Mouse (Mus musculus): ENCODE results near the gene 9930021J03Rik. TPM values are rescaled to one million over a fixed set of nuclear protein-coding genes. Genes with fewer than 3 reads are reported as not detected.

Gene 9930021J03Rik
- polyA plus RNA-seq, 1 experiment from 2014 or later: 8.1 TPM

DNA sequence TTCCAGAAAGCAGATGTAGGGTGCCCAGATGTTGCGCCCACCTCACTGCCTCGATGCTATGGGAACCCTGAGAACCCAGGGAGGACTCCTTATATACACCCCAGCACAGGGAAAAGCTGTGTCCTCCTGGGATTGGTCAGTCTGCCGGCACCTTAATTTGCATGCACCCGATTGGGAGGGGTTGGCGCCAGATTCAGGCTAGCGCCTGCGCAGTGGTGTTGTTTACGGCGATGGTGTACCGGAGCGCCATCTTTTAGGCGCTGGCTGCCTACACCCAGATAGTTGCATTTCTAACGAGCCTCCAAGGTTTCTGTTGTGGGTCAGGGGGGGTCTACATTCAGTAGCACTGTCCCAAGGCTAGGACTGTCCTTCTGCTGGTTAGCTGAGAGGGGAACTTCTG, 133.1 kb downstream of the 9930021J03Rik start:
- Histone ChIP-seq H3K27ac (ENCODE audit: low read depth, low read length) (no peak overlapping the region), H3K36me3 (ENCODE audit: control insufficient read depth, insufficient read depth, low read length) (no peaks in the 10 kb centered on the region), H3K27me3 (ENCODE audit: control insufficient read depth, insufficient read depth, low read length) (no peaks in the 10 kb centered on the region), H3K4me2 (ENCODE audit: low read depth, low read length, severe bottlenecking) (no peak overlapping the region), H3K4me3 (ENCODE audit: low read depth, low read length) (no peak overlapping the region), H3K9ac (ENCODE audit: low read length) (no peak overlapping the region), H3K4me1 (replicated peaks; ENCODE audit: control insufficient read depth, insufficient read depth, low read length) (no peaks in the 10 kb centered on the region), H3K9me3 (ENCODE audit: control insufficient read depth, low read length) (no peaks in the 10 kb centered on the region)
- DNase-seq (ENCODE audit: low spot score) (no peak), ATAC-seq (replicated peaks; ENCODE audit: low FRiP score) (no peak)
- WGBS: 96% methylated on average over 13 of the region's 13 CpGs

GRCm38 (mm10) chr19:29671160-29671559, 134.6 kb downstream of the 9930021J03Rik start:
- Histone ChIP-seq H3K4me2 (ENCODE audit: low read depth, low read length, severe bottlenecking) (no peak overlapping the region), H3K27me3 (ENCODE audit: control insufficient read depth, insufficient read depth, low read length) (no peaks in the 10 kb centered on the region), H3K36me3 (ENCODE audit: control insufficient read depth, insufficient read depth, low read length) (no peaks in the 10 kb centered on the region), H3K9me3 (ENCODE audit: control insufficient read depth, low read length) (no peaks in the 10 kb centered on the region), H3K27ac (ENCODE audit: low read depth, low read length) (no peak overlapping the region), H3K4me1 (replicated peaks; ENCODE audit: control insufficient read depth, insufficient read depth, low read length) (no peaks in the 10 kb centered on the region), H3K4me3 (ENCODE audit: low read depth, low read length) (no peak overlapping the region), H3K9ac (ENCODE audit: low read length) (no peak overlapping the region)
- ATAC-seq (replicated peaks; ENCODE audit: low FRiP score) (no peak), DNase-seq (ENCODE audit: low spot score) (no peak)
- WGBS: 83% methylated on average over 2 of the region's 2 CpGs

DNA sequence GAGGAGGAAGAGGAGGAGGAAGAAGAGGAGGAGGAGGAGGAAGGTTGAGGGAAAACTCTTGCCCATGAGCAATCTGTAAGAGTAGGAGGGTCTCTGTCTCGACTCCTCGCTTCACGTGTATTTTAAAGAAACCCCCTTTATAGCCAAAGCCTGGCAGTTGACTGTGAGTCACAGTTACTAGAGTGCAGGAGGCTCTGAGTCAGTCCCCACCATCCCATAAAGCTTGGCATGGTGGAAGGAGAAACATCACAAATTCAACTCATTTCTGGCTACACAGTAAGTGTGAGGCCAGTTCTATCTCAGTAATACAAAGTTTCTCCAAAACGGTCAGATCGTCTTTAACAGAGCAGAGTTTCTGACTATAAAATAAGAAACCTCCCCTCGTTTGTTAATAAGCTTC, 135.5 kb downstream of the 9930021J03Rik start:
- H3K4me3 ChIP-seq (ENCODE audit: low read depth, low read length): no peak overlapping the region
- WGBS: 89% methylated on average over 6 of the region's 6 CpGs
- H3K4me2 ChIP-seq (ENCODE audit: low read depth, low read length, severe bottlenecking): no peak overlapping the region
- no peak overlapping the region for H3K27ac ChIP-seq (ENCODE audit: low read depth, low read length)
- H3K4me1 ChIP-seq (replicated peaks; ENCODE audit: control insufficient read depth, insufficient read depth, low read length): no peaks in the 10 kb centered on the region
- no peak for ATAC-seq (replicated peaks; ENCODE audit: low FRiP score)
- DNase-seq (ENCODE audit: low spot score): no peak
- H3K36me3 ChIP-seq (ENCODE audit: control insufficient read depth, insufficient read depth, low read length): no peaks in the 10 kb centered on the region
- no peaks in the 10 kb centered on the region for H3K27me3 ChIP-seq (ENCODE audit: control insufficient read depth, insufficient read depth, low read length)
- no peaks in the 10 kb centered on the region for H3K9me3 ChIP-seq (ENCODE audit: control insufficient read depth, low read length)
- H3K9ac ChIP-seq (ENCODE audit: low read length): no peak overlapping the region

DNA sequence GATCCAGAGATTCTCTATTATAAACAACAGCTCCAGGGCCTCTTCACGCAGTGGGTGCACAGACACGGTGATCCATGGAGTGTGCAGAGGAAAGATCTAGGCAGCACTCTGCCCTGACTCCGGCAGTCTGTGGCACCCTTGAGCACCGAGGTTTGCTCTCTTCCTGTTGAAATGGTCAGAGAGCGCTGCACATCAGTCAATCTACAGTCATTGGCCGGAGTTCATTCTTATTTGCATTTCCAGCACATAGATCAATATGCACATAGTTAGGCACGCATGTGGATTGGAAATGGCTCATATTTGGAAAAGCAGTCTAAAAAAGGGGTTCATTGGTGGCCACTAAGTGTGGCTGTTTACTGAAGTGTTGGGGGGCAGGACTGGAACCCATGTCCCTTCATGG, 137.7 kb downstream of the 9930021J03Rik start:
- ATAC-seq (replicated peaks; ENCODE audit: low FRiP score): no peak
- no peaks in the 10 kb centered on the region for H3K4me1 ChIP-seq (replicated peaks; ENCODE audit: control insufficient read depth, insufficient read depth, low read length)
- 90% methylated on average over 7 of the region's 7 CpGs for WGBS
- H3K4me3 ChIP-seq (ENCODE audit: low read depth, low read length): no peak overlapping the region
- H3K36me3 ChIP-seq (ENCODE audit: control insufficient read depth, insufficient read depth, low read length): no peaks in the 10 kb centered on the region
- H3K9me3 ChIP-seq (ENCODE audit: control insufficient read depth, low read length): no peaks in the 10 kb centered on the region
- H3K27me3 ChIP-seq (ENCODE audit: control insufficient read depth, insufficient read depth, low read length): no peaks in the 10 kb centered on the region
- no peak for DNase-seq (ENCODE audit: low spot score)
- no peak overlapping the region for H3K27ac ChIP-seq (ENCODE audit: low read depth, low read length)
- no peak overlapping the region for H3K9ac ChIP-seq (ENCODE audit: low read length)
- H3K4me2 ChIP-seq (ENCODE audit: low read depth, low read length, severe bottlenecking): no peak overlapping the region

GRCm38 (mm10) chr19:29666965-29667594, 138.7 kb downstream of the 9930021J03Rik start:
- Histone ChIP-seq H3K27me3 (ENCODE audit: control insufficient read depth, insufficient read depth, low read length) (no peaks in the 10 kb centered on the region), H3K4me3 (ENCODE audit: low read depth, low read length) (no peak overlapping the region), H3K9me3 (ENCODE audit: control insufficient read depth, low read length) (no peaks in the 10 kb centered on the region), H3K9ac (ENCODE audit: low read length) (no peak overlapping the region), H3K4me1 (replicated peaks; ENCODE audit: control insufficient read depth, insufficient read depth, low read length) (no peaks in the 10 kb centered on the region), H3K36me3 (ENCODE audit: control insufficient read depth, insufficient read depth, low read length) (no peaks in the 10 kb centered on the region), H3K4me2 (ENCODE audit: low read depth, low read length, severe bottlenecking) (no peak overlapping the region), H3K27ac (ENCODE audit: low read depth, low read length) (no peak overlapping the region)
- no peak for DNase-seq (ENCODE audit: low spot score)
- ATAC-seq (replicated peaks; ENCODE audit: low FRiP score): no peak
- WGBS: 85% methylated on average over 5 of the region's 5 CpGs

GRCm38 (mm10) chr19:29666164-29666563, 139.6 kb downstream of the 9930021J03Rik start:
- Histone ChIP-seq H3K27me3 (ENCODE audit: control insufficient read depth, insufficient read depth, low read length) (no peaks in the 10 kb centered on the region), H3K4me2 (ENCODE audit: low read depth, low read length, severe bottlenecking) (no peak overlapping the region), H3K9ac (ENCODE audit: low read length) (no peak overlapping the region), H3K27ac (ENCODE audit: low read depth, low read length) (no peak overlapping the region), H3K4me1 (replicated peaks; ENCODE audit: control insufficient read depth, insufficient read depth, low read length) (no peaks in the 10 kb centered on the region), H3K4me3 (ENCODE audit: low read depth, low read length) (no peak overlapping the region), H3K9me3 (ENCODE audit: control insufficient read depth, low read length) (no peaks in the 10 kb centered on the region), H3K36me3 (ENCODE audit: control insufficient read depth, insufficient read depth, low read length) (no peaks in the 10 kb centered on the region)
- ATAC-seq (replicated peaks; ENCODE audit: low FRiP score): no peak
- WGBS: 81% methylated on average over 4 of the region's 4 CpGs
- DNase-seq (ENCODE audit: low spot score): no peak

DNA sequence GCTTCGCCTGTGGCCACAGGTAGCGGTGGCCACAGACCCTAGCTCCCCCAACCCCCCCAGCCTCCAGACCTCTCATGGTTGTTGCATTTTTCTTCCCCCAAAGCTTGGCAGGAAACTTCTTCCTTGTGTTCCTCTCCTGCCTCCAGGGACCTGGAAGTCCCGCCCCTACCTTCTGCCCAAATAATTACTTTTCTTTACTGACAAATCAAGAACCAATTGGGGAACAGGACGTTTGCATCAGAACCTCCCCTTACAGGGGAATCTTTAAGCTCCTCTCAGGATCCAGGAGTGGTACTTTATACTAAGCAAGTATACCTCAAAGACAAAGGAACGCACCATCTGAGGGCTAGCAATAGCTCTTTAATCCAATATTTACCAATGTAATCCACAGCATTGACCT, 140.9 kb downstream of the 9930021J03Rik start:
- DNase-seq (ENCODE audit: low spot score): no peak
- Histone ChIP-seq H3K9ac (ENCODE audit: low read length) (no peak overlapping the region), H3K4me2 (ENCODE audit: low read depth, low read length, severe bottlenecking) (no peak overlapping the region), H3K27me3 (ENCODE audit: control insufficient read depth, insufficient read depth, low read length) (no peaks in the 10 kb centered on the region), H3K36me3 (ENCODE audit: control insufficient read depth, insufficient read depth, low read length) (no peaks in the 10 kb centered on the region), H3K27ac (ENCODE audit: low read depth, low read length) (no peak overlapping the region), H3K4me1 (replicated peaks; ENCODE audit: control insufficient read depth, insufficient read depth, low read length) (no peaks in the 10 kb centered on the region), H3K4me3 (ENCODE audit: low read depth, low read length) (no peak overlapping the region), H3K9me3 (ENCODE audit: control insufficient read depth, low read length) (no peaks in the 10 kb centered on the region)
- WGBS: 84% methylated on average over 5 of the region's 5 CpGs
- no peak for ATAC-seq (replicated peaks; ENCODE audit: low FRiP score)

Other genes with a start within 250 kb of the 9930021J03Rik start
- gene Ermp1, start 157.6 kb downstream of the 9930021J03Rik start, polyA plus RNA-seq (2014; fragmentation: Nextera tagmentation; extraction: Ambion mirVana): 12.2 and 13.5 TPM in 2 replicates
- 0.31 and 0.36 TPM in 2 replicates for gene Mlana, start 108.2 kb downstream of the 9930021J03Rik start, polyA plus RNA-seq (2014; fragmentation: Nextera tagmentation; extraction: Ambion mirVana)
- 29.0 and 32.9 TPM in 2 replicates for gene Ranbp6, start 7.0 kb upstream of the 9930021J03Rik start, polyA plus RNA-seq (2014; fragmentation: Nextera tagmentation; extraction: Ambion mirVana)
- 0.40 and 0.53 TPM in 2 replicates for gene Il33, start 119.1 kb upstream of the 9930021J03Rik start, polyA plus RNA-seq (2014; fragmentation: Nextera tagmentation; extraction: Ambion mirVana)
- not detected in 2 replicates for gene Trpd52l3, start 197.8 kb upstream of the 9930021J03Rik start, polyA plus RNA-seq (2014; fragmentation: Nextera tagmentation; extraction: Ambion mirVana)
- gene Uhrf2, start 224.5 kb upstream of the 9930021J03Rik start, polyA plus RNA-seq (2014; fragmentation: Nextera tagmentation; extraction: Ambion mirVana): 87.6 and 92.3 TPM in 2 replicates

Data from forebrain, embryonic 11.5 days (tissue).